Mouse (Mus musculus): ENCODE measurements around the gene Defb10. TPM values are rescaled to one million over a fixed set of nuclear protein-coding genes. Genes with fewer than 3 reads are reported as not detected.
"Not testable (repeated sequence)": the region's sequence is repeated elsewhere in the genome, so short reads cannot be mapped to it uniquely, and the experiment has no call there.

Gene Defb10
- total RNA-seq (2014; rRNA removed) = not detected in 2 replicates
- 0.82 and 1.3 TPM in 2 replicates for polyA plus RNA-seq (2015; fragmentation: Nextera tagmentation; extraction: Ambion mirVana)

GRCm38 (mm10) chr8:21858586-21858985 is at the start of gene Defb10:
Defb10 (plus strand) TSS chr8:21858901.
- ATAC-seq; H3K36me3 ChIP-seq (ENCODE audit: insufficient read depth, low read length); H3K4me1 ChIP-seq (ENCODE audit: insufficient read depth, low read length); DNase-seq (ENCODE audit: low spot score); H3K9ac ChIP-seq (replicated peaks; ENCODE audit: low read length); H3K4me3 ChIP-seq (ENCODE audit: low read length); H3K27ac ChIP-seq; H3K9me3 ChIP-seq (ENCODE audit: low read length); H3K4me2 ChIP-seq (ENCODE audit: low read depth, low read length); H3K27me3 ChIP-seq (ENCODE audit: insufficient read depth, low read length): not testable (repeated sequence)
- WGBS = 52% methylated on average over 1 of the region's 1 CpGs

GRCm38 (mm10) chr8:21885321-21885720 is 26.6 kb downstream of the Defb10 start, which contains the start of gene Defb9:
Defb9 (minus strand) TSS chr8:21885421.
- H3K36me3 ChIP-seq (ENCODE audit: insufficient read depth, low read length); H3K27me3 ChIP-seq (ENCODE audit: insufficient read depth, low read length); DNase-seq (ENCODE audit: low spot score); H3K4me2 ChIP-seq (ENCODE audit: low read depth, low read length); H3K9me3 ChIP-seq (ENCODE audit: low read length); ATAC-seq; H3K4me3 ChIP-seq (ENCODE audit: low read length); H3K27ac ChIP-seq; H3K9ac ChIP-seq (replicated peaks; ENCODE audit: low read length); H3K4me1 ChIP-seq (ENCODE audit: insufficient read depth, low read length): not testable (repeated sequence)

- H3K4me2 ChIP-seq (ENCODE audit: low read depth, low read length); H3K9ac ChIP-seq (replicated peaks; ENCODE audit: low read length); H3K9me3 ChIP-seq (ENCODE audit: low read length); H3K36me3 ChIP-seq (ENCODE audit: insufficient read depth, low read length); H3K27me3 ChIP-seq (ENCODE audit: insufficient read depth, low read length); H3K4me1 ChIP-seq (ENCODE audit: insufficient read depth, low read length); H3K4me3 ChIP-seq (ENCODE audit: low read length); H3K27ac ChIP-seq: not testable (repeated sequence)
- DNase-seq (ENCODE audit: low spot score) = peak; percentile 7
- peak; percentile 63; the same call in 1 of the 2 replicates for ATAC-seq
Observed at GRCm38 (mm10) chr8:21906290-21906689, 47.6 kb downstream of the Defb10 start, which contains the start of gene Defb11. Defb11 (minus strand) TSS chr8:21906412.

Other genes with a start within 250 kb of the Defb10 start
- not detected in 2 replicates for gene Defa26, start 240.7 kb upstream of the Defb10 start, total RNA-seq (2014; rRNA removed)
- not detected in 2 replicates for gene Defa26, start 240.7 kb upstream of the Defb10 start, polyA plus RNA-seq (2015; fragmentation: Nextera tagmentation; extraction: Ambion mirVana)
- not detected in 2 replicates for gene Defa17, start 203.1 kb upstream of the Defb10 start, total RNA-seq (2014; rRNA removed)
- not detected in 2 replicates for gene Defa17, start 203.1 kb upstream of the Defb10 start, polyA plus RNA-seq (2015; fragmentation: Nextera tagmentation; extraction: Ambion mirVana)
- not detected in 2 replicates for gene Defa34, start 193.1 kb upstream of the Defb10 start, total RNA-seq (2014; rRNA removed)
- gene Defa34, start 193.1 kb upstream of the Defb10 start, polyA plus RNA-seq (2015; fragmentation: Nextera tagmentation; extraction: Ambion mirVana) = not detected in 2 replicates
- not detected in 2 replicates for gene AY761184, start 155.3 kb upstream of the Defb10 start, total RNA-seq (2014; rRNA removed)
- gene AY761184, start 155.3 kb upstream of the Defb10 start, polyA plus RNA-seq (2015; fragmentation: Nextera tagmentation; extraction: Ambion mirVana) = not detected in 2 replicates
- gene Defa24, start 124.4 kb upstream of the Defb10 start, total RNA-seq (2014; rRNA removed) = not detected in 2 replicates
- not detected in 2 replicates for gene Defa24, start 124.4 kb upstream of the Defb10 start, polyA plus RNA-seq (2015; fragmentation: Nextera tagmentation; extraction: Ambion mirVana)
- not detected in 2 replicates for gene Defb50, start 35.4 kb upstream of the Defb10 start, total RNA-seq (2014; rRNA removed)
- not detected in 2 replicates for gene Defb50, start 35.4 kb upstream of the Defb10 start, polyA plus RNA-seq (2015; fragmentation: Nextera tagmentation; extraction: Ambion mirVana)
- not detected in 2 replicates for gene Defb2, start 19.0 kb upstream of the Defb10 start, total RNA-seq (2014; rRNA removed)
- gene Defb2, start 19.0 kb upstream of the Defb10 start, polyA plus RNA-seq (2015; fragmentation: Nextera tagmentation; extraction: Ambion mirVana) = not detected in 2 replicates
- gene Defb9, start 26.5 kb downstream of the Defb10 start, total RNA-seq (2014; rRNA removed) = not detected in 2 replicates
- gene Defb9, start 26.5 kb downstream of the Defb10 start, polyA plus RNA-seq (2015; fragmentation: Nextera tagmentation; extraction: Ambion mirVana) = 4.3 and 5.8 TPM in 2 replicates
- not detected in 2 replicates for gene Defb11, start 47.5 kb downstream of the Defb10 start, total RNA-seq (2014; rRNA removed)
- 46.2 and 47.6 TPM in 2 replicates for gene Defb11, start 47.5 kb downstream of the Defb10 start, polyA plus RNA-seq (2015; fragmentation: Nextera tagmentation; extraction: Ambion mirVana)
- not detected in 2 replicates for gene Defb15, start 73.8 kb downstream of the Defb10 start, total RNA-seq (2014; rRNA removed)
- not detected in 2 replicates for gene Defb15, start 73.8 kb downstream of the Defb10 start, polyA plus RNA-seq (2015; fragmentation: Nextera tagmentation; extraction: Ambion mirVana)
- gene Defb35, start 79.5 kb downstream of the Defb10 start, total RNA-seq (2014; rRNA removed) = not detected in 2 replicates
- gene Defb35, start 79.5 kb downstream of the Defb10 start, polyA plus RNA-seq (2015; fragmentation: Nextera tagmentation; extraction: Ambion mirVana) = not detected in 2 replicates
- not detected in 2 replicates for gene Defb13, start 87.9 kb downstream of the Defb10 start, total RNA-seq (2014; rRNA removed)
- not detected in 2 replicates for gene Defb13, start 87.9 kb downstream of the Defb10 start, polyA plus RNA-seq (2015; fragmentation: Nextera tagmentation; extraction: Ambion mirVana)
- not detected in 2 replicates for gene Fam90a1a, start 99.8 kb downstream of the Defb10 start, total RNA-seq (2014; rRNA removed)
- not detected in 2 replicates for gene Fam90a1a, start 99.8 kb downstream of the Defb10 start, polyA plus RNA-seq (2015; fragmentation: Nextera tagmentation; extraction: Ambion mirVana)
- gene Ccdc70, start 110.9 kb downstream of the Defb10 start, total RNA-seq (2014; rRNA removed) = not detected in 2 replicates
- gene Ccdc70, start 110.9 kb downstream of the Defb10 start, polyA plus RNA-seq (2015; fragmentation: Nextera tagmentation; extraction: Ambion mirVana) = not detected in 2 replicates
- gene Atp7b, start 201.4 kb downstream of the Defb10 start, total RNA-seq (2014; rRNA removed) = 6.3 and 8.4 TPM in 2 replicates
- 2.4 and 2.6 TPM in 2 replicates for gene Atp7b, start 201.4 kb downstream of the Defb10 start, polyA plus RNA-seq (2015; fragmentation: Nextera tagmentation; extraction: Ambion mirVana)
- 36.2 and 36.6 TPM in 2 replicates for gene Alg11, start 201.8 kb downstream of the Defb10 start, total RNA-seq (2014; rRNA removed)
- 29.2 and 36.1 TPM in 2 replicates for gene Alg11, start 201.8 kb downstream of the Defb10 start, polyA plus RNA-seq (2015; fragmentation: Nextera tagmentation; extraction: Ambion mirVana)

All from hindbrain, postnatal 0 days (tissue).